Mouse (Mus musculus): ENCODE results near the gene Saal1.
"Not testable (repeated sequence)": the region's sequence is repeated elsewhere in the genome, so short reads cannot be mapped to it uniquely, and the experiment has no call there.

Gene Saal1

GRCm38 (mm10) chr7:46696754-46697153 is 13.7 kb downstream of the Saal1 start:
- DNase-seq (ENCODE audit: low read depth, low spot score), result no peak

- no peak for DNase-seq (ENCODE audit: low read depth, low spot score)
These were observed 23.7 kb downstream of the Saal1 start for GRCm38 (mm10) chr7:46686827-46687226.

GRCm38 (mm10) chr7:46680732-46681131 is 29.7 kb downstream of the Saal1 start:
- DNase-seq (ENCODE audit: low read depth, low spot score), result no peak

- DNase-seq (ENCODE audit: low read depth, low spot score), result not testable (repeated sequence)
These were observed 31.4 kb downstream of the Saal1 start for GRCm38 (mm10) chr7:46679044-46679443.

- no peak for DNase-seq (ENCODE audit: low read depth, low spot score)
These were observed 32.1 kb downstream of the Saal1 start for GRCm38 (mm10) chr7:46678417-46678816.

- no peak for DNase-seq (ENCODE audit: low read depth, low spot score)
These were observed 33.6 kb downstream of the Saal1 start for GRCm38 (mm10) chr7:46676808-46677360.

GRCm38 (mm10) chr7:46675886-46676285 is 34.6 kb downstream of the Saal1 start:
- DNase-seq (ENCODE audit: low read depth, low spot score), result no peak

GRCm38 (mm10) chr7:46675061-46675460 is 35.4 kb downstream of the Saal1 start:
- no peak for DNase-seq (ENCODE audit: low read depth, low spot score)

- no peak for DNase-seq (ENCODE audit: low read depth, low spot score)
These were observed 38.3 kb downstream of the Saal1 start, which contains the start of gene Tph1 for GRCm38 (mm10) chr7:46672160-46672672. Gene Tph1 (minus strand): TSS chr7:46672537.

GRCm38 (mm10) chr7:46667256-46667655 is 43.2 kb downstream of the Saal1 start:
- no peak for DNase-seq (ENCODE audit: low read depth, low spot score)

GRCm38 (mm10) chr7:46665236-46665635 is 45.2 kb downstream of the Saal1 start:
- no peak for DNase-seq (ENCODE audit: low read depth, low spot score)

- DNase-seq (ENCODE audit: low read depth, low spot score), result no peak
These were observed 48.8 kb downstream of the Saal1 start for GRCm38 (mm10) chr7:46661591-46662090.

- DNase-seq (ENCODE audit: low read depth, low spot score), result no peak
These were observed 58.2 kb downstream of the Saal1 start for GRCm38 (mm10) chr7:46652279-46652678.

- DNase-seq (ENCODE audit: low read depth, low spot score), result not testable (repeated sequence)
These were observed 60.2 kb downstream of the Saal1 start for GRCm38 (mm10) chr7:46650231-46650630.

GRCm38 (mm10) chr7:46648431-46649140 is 61.9 kb downstream of the Saal1 start:
- no peak for DNase-seq (ENCODE audit: low read depth, low spot score)

- no peak for DNase-seq (ENCODE audit: low read depth, low spot score)
These were observed 67.3 kb downstream of the Saal1 start for GRCm38 (mm10) chr7:46643172-46643571.

GRCm38 (mm10) chr7:46640062-46640461 is 70.4 kb downstream of the Saal1 start:
- no peak for DNase-seq (ENCODE audit: low read depth, low spot score)

GRCm38 (mm10) chr7:46639692-46640031 is 70.8 kb downstream of the Saal1 start, which contains the start of gene Sergef:
Gene Sergef (minus strand): TSS chr7:46639807.
- DNase-seq (ENCODE audit: low read depth, low spot score), result peak; percentile 81

- DNase-seq (ENCODE audit: low read depth, low spot score), result no peak
These were observed 71.4 kb downstream of the Saal1 start for GRCm38 (mm10) chr7:46638889-46639691.

Measured in telencephalon, adult 2 months (tissue).